Comparison of ENCODE assay signal across 8 mouse cellular contexts in genomic region chr13:21933626-21934548, GRCm38 (mm10). TPM values are rescaled to one million over a fixed set of nuclear protein-coding genes. Genes with fewer than 3 reads are reported as not detected.
DNase-seq lines count a peak whose midpoint lies in the region; ATAC-seq lines count a peak whose summit lies in the region.

No protein-coding gene starts in this region.

- 0 out of 2 replicates have a peak overlapping the region, but pooled peaks have one; percentile 51 for H3K27ac ChIP-seq in kidney, embryonic 15.5 days
- peak overlapping the region; percentile 22; the same call in 1 of the 2 replicates for H3K27ac ChIP-seq in heart, embryonic 11.5 days (ENCODE audit: low read depth, low read length)
- H3K27ac ChIP-seq in liver, embryonic 11.5 days (ENCODE audit: low read depth, low read length): peak overlapping the region; percentile 52
- no peak overlapping the region for H3K27ac ChIP-seq in stomach, embryonic 16.5 days (ENCODE audit: low read length)

- ATAC-seq in kidney, embryonic 15.5 days (replicated peaks; ENCODE audit: low FRiP score): no peak
- ATAC-seq in heart, embryonic 11.5 days (replicated peaks; ENCODE audit: insufficient number of reproducible peaks, low FRiP score, low TSS enrichment): no peak
- peak; percentile 24; the same call in 1 of the 2 replicates for ATAC-seq in liver, embryonic 11.5 days (replicated peaks; ENCODE audit: low FRiP score)
- no peak for ATAC-seq in stomach, embryonic 16.5 days (ENCODE audit: insufficient read depth, low FRiP score)

- no peak overlapping the region for H3K9ac ChIP-seq in kidney, embryonic 15.5 days
- H3K9ac ChIP-seq in heart, embryonic 11.5 days (ENCODE audit: low read depth, low read length): peak overlapping the region; percentile 63; the same call in 1 of the 2 replicates
- H3K9ac ChIP-seq in liver, embryonic 11.5 days (ENCODE audit: low read depth, low read length): peak overlapping the region; percentile 53
- 0 out of 2 replicates have a peak overlapping the region, but pooled peaks have one; percentile 18 for H3K9ac ChIP-seq in stomach, embryonic 16.5 days (ENCODE audit: low read length)

- H3K4me2 ChIP-seq in kidney, embryonic 15.5 days: peak overlapping the region; percentile 51
- H3K4me2 ChIP-seq in heart, embryonic 11.5 days: peak overlapping the region; percentile 58
- peak overlapping the region; percentile 78 for H3K4me2 ChIP-seq in liver, embryonic 11.5 days
- H3K4me2 ChIP-seq in stomach, embryonic 16.5 days (ENCODE audit: low read depth, low read length): peak overlapping the region; percentile 38

- no peaks in the 10 kb centered on the region for H3K27me3 ChIP-seq in kidney, embryonic 15.5 days
- H3K27me3 ChIP-seq in heart, embryonic 11.5 days (ENCODE audit: control insufficient read depth, insufficient read depth, low read length): no peaks in the 10 kb centered on the region
- no peaks in the 10 kb centered on the region for H3K27me3 ChIP-seq in liver, embryonic 11.5 days (replicated peaks; ENCODE audit: control insufficient read depth, insufficient read depth, low read length)
- no peaks in the 10 kb centered on the region for H3K27me3 ChIP-seq in stomach, embryonic 16.5 days (ENCODE audit: control insufficient read depth, insufficient read depth, low read length)

- H3K9me3 ChIP-seq in kidney, embryonic 15.5 days (replicated peaks): no peaks in the 10 kb centered on the region
- no peaks in the 10 kb centered on the region for H3K9me3 ChIP-seq in heart, embryonic 11.5 days (replicated peaks; ENCODE audit: control insufficient read depth, low read length)
- H3K9me3 ChIP-seq in liver, embryonic 11.5 days (ENCODE audit: control insufficient read depth, low read length): no peaks in the 10 kb centered on the region
- H3K9me3 ChIP-seq in stomach, embryonic 16.5 days (replicated peaks; ENCODE audit: control insufficient read depth, low read length): no peaks in the 10 kb centered on the region

- H3K4me1 ChIP-seq in kidney, embryonic 15.5 days: peaks cover 20% of the 10 kb centered on the region
- H3K4me1 ChIP-seq in heart, embryonic 11.5 days (ENCODE audit: control insufficient read depth, insufficient read depth, low read length): no peaks in the 10 kb centered on the region; the same call in 1 of the 2 replicates
- peaks cover 21% of the 10 kb centered on the region for H3K4me1 ChIP-seq in liver, embryonic 11.5 days (replicated peaks; ENCODE audit: control insufficient read depth, insufficient read depth, low read length)
- H3K4me1 ChIP-seq in stomach, embryonic 16.5 days (ENCODE audit: control insufficient read depth, insufficient read depth, low read length): no peaks in the 10 kb centered on the region

- 15% methylated on average over 28 of the region's 28 CpGs for WGBS in kidney, embryonic 15.5 days
- 6% methylated on average over 28 of the region's 28 CpGs for WGBS in heart, embryonic 11.5 days (ENCODE audit: insufficient replicate concordance)
- WGBS in liver, embryonic 11.5 days: 3% methylated on average over 28 of the region's 28 CpGs
- WGBS in stomach, embryonic 16.5 days: 27% methylated on average over 28 of the region's 28 CpGs

- DNase-seq in kidney, adult 18-20 months: no peak
- DNase-seq in NIH3T3 (ENCODE audit: low read depth): peak; percentile 34
- peak; percentile 72 for DNase-seq in liver, embryonic 11.5 days (ENCODE audit: low spot score)
- no peak for DNase-seq in testis, postnatal 10 days (ENCODE audit: low spot score)
- DNase-seq in urinary bladder, adult 18-20 months (ENCODE audit: low spot score in 2 of 2): no peak

- peak overlapping the region; percentile 29 for H3K4me3 ChIP-seq in kidney, embryonic 15.5 days (replicated peaks)
- H3K4me3 ChIP-seq in heart, embryonic 11.5 days (ENCODE audit: low read depth, low read length): peak overlapping the region; percentile 43
- peak overlapping the region; percentile 46 for H3K4me3 ChIP-seq in liver, embryonic 11.5 days (ENCODE audit: low read depth, low read length)
- peak overlapping the region; percentile 23 for H3K4me3 ChIP-seq in stomach, embryonic 16.5 days (replicated peaks; ENCODE audit: low read length)

- no peaks in the 10 kb centered on the region for H3K36me3 ChIP-seq in kidney, embryonic 15.5 days
- H3K36me3 ChIP-seq in heart, embryonic 11.5 days (ENCODE audit: control insufficient read depth, insufficient read depth, low read length): no peaks in the 10 kb centered on the region
- no peaks in the 10 kb centered on the region for H3K36me3 ChIP-seq in liver, embryonic 11.5 days (ENCODE audit: control insufficient read depth, insufficient read depth, low read length)
- no peaks in the 10 kb centered on the region for H3K36me3 ChIP-seq in stomach, embryonic 16.5 days (ENCODE audit: control insufficient read depth, insufficient read depth, low read length)

RNA-seq across cellular contexts. Expression of gene Zfp184, which starts 11.0 kb away (rescaled TPM):
- 12.1 and 12.5 TPM in 2 replicates for polyA plus RNA-seq in kidney, embryonic 15.5 days (2015; fragmentation: Nextera tagmentation; extraction: Ambion mirVana)
- polyA plus RNA-seq in heart, embryonic 11.5 days (2014; fragmentation: Nextera tagmentation; extraction: Ambion mirVana): 6.7 and 7.6 TPM in 2 replicates
- polyA plus RNA-seq in liver, embryonic 11.5 days (2014; fragmentation: Nextera tagmentation; extraction: Ambion mirVana): 5.1 and 5.9 TPM in 2 replicates
- polyA plus RNA-seq in stomach, embryonic 16.5 days (2015; fragmentation: Nextera tagmentation; extraction: Ambion mirVana): 5.3 and 6.2 TPM in 2 replicates

RNA-seq across cellular contexts. Expression of gene Pom121l2, which starts 47.1 kb away (rescaled TPM):
- 0.08 and 0.17 TPM in 2 replicates for polyA plus RNA-seq in kidney, embryonic 15.5 days (2015; fragmentation: Nextera tagmentation; extraction: Ambion mirVana)
- not detected in 2 replicates for polyA plus RNA-seq in heart, embryonic 11.5 days (2014; fragmentation: Nextera tagmentation; extraction: Ambion mirVana)
- not detected in 2 replicates for polyA plus RNA-seq in liver, embryonic 11.5 days (2014; fragmentation: Nextera tagmentation; extraction: Ambion mirVana)
- polyA plus RNA-seq in stomach, embryonic 16.5 days (2015; fragmentation: Nextera tagmentation; extraction: Ambion mirVana): 0.09 TPM in 1 of 2 replicates, not detected in the other

Comparison
In these comparisons a context has a peak if more than half of its experiments do, and no peak if none do; other contexts are left out.
1. DNase-seq: peak in NIH3T3 (single experiment) and liver, embryonic 11.5 days (single experiment); none in kidney, adult 18-20 months (single experiment), testis, postnatal 10 days (single experiment) and urinary bladder, adult 18-20 months (0 of 2).
2. Peak in every context shown above with its lines, with median percentiles within 50 percentile points of each other: H3K4me2 ChIP-seq and H3K4me3 ChIP-seq.